Mouse (Mus musculus) common myeloid progenitor, adult 5-6 weeks (primary cell): ENCODE measurements around the gene Eif2b3. TPM values are rescaled to one million over a fixed set of nuclear protein-coding genes. Genes with fewer than 3 reads are reported as not detected.

Experiments used
- ATAC-seq: replicated peaks from 2 replicates; pipeline ENCODE4 v1.8.0; 2016; ENCODE audit warnings: low read depth, mild to moderate bottlenecking, moderate TSS enrichment, inconsistent platforms; ENCODE audit not compliant: poor library complexity, severe bottlenecking
- total RNA-seq: library from RNA; stranded (forward); fragments of 200-1000, 187-1606 nt; gene quantifications from 2 replicates; pipeline ENCODE4 v1.2.3, GENCODE M21; 2017

The Eif2b3 gene
- total RNA-seq, 1 experiment from 2014 or later = 48.6 TPM

- no peak for ATAC-seq
These were observed 100.4 kb downstream of the Eif2b3 start for GRCm38 (mm10) chr4:117119636-117120035.

DNA sequence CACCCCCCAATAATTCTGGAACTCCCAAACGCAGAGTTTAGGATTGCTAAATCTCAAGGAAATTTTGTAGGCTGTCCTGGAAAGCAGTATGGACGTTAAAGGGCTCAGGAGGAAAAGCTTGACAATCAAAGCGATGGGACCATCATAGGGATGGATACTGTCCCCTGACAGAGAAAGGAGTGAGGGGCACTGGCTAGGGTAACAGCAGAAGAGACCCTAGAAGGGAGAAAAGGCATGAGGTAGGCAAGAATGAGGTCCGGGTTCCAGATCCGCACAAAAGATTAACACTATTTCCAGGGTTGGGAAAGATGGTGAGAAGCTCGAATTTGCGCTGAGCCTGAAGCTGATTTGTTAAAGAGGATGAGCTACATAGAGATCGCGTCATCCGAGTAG, 100.8 kb downstream of the Eif2b3 start:
- no peak for ATAC-seq

- ATAC-seq = peak; percentile 67
These were observed 101.5 kb downstream of the Eif2b3 start for GRCm38 (mm10) chr4:117120445-117121414.

GRCm38 (mm10) chr4:117122209-117122608, 103.0 kb downstream of the Eif2b3 start:
- ATAC-seq = no peak

DNA sequence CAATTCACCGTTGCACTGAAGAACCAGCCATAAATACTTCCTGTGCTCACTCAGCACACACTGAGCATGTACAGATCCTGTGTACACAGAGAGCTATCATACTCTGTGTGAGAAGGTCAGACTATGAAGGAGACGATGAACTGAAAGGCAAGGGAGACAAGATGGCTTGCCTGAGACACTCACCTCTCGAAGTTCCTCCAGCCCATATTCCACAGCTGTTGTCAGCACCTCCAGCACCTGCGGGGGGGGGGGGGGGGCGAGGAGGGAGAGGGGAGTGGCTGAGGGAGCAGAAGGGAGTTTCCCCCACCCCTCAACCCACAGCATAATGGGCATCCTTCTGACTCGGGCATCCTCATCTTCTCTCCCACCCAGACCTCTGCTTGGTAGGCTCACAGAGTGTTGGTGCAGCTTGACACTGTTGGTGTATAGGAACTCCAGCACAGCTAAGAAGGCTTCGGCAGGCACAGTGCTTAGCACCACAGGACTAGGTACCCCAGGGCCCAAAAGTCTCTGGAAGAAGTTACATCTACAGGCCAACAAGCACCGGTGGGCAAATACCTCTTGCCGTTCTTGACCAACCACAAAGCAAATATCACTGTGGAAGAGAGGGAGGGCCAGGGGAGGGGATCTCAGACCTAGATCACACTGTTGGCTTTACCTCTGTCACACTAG, 104.5 kb downstream of the Eif2b3 start:
- no peak for ATAC-seq

- no peak for ATAC-seq
These were observed 105.0 kb downstream of the Eif2b3 start for GRCm38 (mm10) chr4:117124218-117124517.

DNA sequence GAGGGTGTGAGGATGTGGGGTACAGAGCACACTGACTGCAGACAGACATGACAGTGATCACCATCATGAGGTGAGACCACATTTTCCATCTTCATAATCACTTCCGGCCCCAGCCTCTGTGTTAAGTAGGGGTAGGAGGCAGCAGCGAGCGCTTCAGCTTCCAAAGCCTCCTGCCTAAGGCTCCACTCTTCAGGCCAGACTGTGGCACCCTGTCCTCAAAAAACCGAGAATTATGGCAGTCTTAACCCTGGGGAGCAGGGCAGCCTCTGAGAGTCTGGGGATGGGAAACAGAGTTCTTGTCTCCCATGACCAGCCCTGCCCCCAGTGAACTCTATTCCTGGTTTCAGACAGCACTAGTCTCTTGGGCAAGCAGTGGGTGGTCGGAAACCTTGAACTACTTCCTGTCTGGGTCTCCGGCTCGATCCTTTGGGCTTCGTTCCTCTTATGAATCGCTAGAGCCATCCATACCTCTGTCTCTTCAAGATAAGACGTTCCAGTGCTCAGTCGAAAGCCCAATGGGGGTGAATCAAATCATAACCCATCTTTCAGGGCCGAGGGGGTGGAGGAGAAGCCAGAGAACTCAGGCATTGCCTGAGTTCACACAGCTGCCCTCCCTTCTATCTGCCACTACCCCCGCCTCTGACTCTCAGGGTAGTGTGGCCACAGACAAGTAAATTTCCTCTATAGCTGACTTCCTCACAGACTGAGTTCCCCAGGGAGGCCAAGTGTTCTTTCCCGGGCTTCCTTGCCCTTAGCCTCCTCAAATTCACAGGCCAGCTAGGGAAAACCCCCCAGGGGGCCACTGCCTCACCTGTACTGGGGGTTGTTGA, 105.5 kb downstream of the Eif2b3 start:
- peak; percentile 31 for ATAC-seq

GRCm38 (mm10) chr4:117125348-117125909, 106.2 kb downstream of the Eif2b3 start, which contains the start of gene Btbd19:
Btbd19 (minus strand) TSS chr4:117125725.
- ATAC-seq = no peak

DNA sequence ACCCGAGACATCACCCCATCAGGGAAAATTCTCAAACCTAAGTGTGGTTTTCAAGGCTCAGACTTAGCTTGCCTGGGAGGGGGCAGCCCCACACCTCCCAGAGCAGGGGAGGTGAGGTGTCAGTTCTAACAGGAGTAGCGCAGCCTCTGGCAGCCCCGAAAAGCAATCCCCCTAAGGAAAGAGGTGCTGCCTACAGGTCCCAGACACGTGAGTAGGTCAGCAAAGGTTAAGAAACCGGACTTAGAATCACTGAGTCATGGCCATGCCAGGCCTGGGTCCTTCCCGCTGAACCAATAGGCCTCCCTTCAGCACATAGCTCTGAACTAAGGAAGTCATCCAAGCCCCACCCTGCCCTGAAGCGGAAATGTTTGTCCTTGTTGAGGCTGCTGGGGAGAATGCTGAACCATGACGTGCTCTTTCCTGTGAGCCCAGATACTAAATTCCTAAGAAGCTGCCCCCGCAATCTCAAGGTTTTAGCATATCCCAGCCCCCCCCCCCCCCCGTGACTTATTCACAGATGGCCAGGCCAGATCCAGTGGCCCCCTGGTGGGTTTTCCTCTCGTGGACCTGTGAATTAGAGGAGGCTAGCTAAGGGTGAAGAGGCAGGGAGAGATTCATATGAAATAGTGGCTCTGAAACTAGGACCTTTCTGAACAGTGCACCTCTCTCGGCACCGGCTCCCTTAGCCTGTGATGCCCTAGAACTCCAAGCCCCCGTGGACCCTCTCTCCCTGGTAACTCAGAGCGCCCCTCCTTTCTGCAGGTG, 106.9 kb downstream of the Eif2b3 start:
- peak; percentile 45 for ATAC-seq

GRCm38 (mm10) chr4:117126675-117127290, 107.6 kb downstream of the Eif2b3 start, which contains the start of gene Tctex1d4:
Tctex1d4 (plus strand) TSS chr4:117126794.
- ATAC-seq = peak; percentile 11; the same call in 1 of the 2 replicates

DNA sequence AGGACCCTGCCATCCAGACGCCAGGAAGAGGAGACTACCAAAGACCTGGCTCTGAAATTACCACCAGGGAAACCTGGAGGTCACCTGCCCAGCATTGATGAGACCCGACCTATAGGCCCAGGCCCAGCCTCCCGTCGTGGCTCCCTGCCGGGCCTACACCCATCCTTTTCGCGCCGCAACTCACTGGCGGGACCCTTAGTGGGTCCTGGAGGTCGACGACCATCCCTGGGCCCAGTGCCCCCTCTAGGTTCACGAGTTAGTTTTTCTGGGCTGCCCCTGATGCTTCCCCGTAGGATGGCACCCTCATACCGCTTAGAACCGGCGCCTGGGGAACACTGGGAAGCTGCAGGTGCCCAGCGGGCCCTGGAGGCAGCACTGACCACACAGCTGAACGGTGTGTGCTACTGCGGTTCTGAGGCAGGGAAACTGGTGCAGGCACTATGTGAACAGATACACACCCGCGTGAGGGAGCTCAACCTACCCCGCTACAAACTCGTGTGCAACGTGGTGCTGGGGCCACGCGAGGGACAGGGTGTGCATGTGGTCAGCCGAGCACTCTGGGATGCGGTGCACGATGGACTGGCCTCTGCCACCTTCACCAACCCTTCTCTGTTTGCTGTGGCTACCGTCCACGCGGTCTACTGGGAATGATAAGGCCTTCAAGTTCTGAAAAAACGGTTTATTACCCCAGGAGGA, 108.9 kb downstream of the Eif2b3 start:
- ATAC-seq = no peak

DNA sequence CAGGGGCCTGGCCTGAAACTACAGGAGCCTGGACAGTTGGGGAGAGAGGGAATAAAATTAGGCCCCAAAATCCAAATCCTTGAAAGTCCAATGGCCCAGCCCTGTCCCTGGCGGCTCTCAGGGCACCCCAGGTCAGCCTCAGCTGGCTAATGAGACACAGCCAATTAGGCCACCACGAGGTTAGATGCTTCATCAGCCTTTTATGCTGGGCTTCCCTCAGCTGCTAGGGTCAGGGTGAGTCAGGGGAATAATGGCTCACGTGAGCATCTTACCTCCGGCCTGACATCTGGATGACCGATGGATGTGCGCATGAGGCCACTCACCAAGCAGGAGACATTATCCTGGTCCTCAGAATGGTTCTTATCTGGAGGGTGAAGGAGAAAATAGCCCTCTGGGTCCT, 111.6 kb downstream of the Eif2b3 start:
- ATAC-seq = no peak

- no peak for ATAC-seq
These were observed 112.0 kb downstream of the Eif2b3 start for GRCm38 (mm10) chr4:117131198-117131597.

DNA sequence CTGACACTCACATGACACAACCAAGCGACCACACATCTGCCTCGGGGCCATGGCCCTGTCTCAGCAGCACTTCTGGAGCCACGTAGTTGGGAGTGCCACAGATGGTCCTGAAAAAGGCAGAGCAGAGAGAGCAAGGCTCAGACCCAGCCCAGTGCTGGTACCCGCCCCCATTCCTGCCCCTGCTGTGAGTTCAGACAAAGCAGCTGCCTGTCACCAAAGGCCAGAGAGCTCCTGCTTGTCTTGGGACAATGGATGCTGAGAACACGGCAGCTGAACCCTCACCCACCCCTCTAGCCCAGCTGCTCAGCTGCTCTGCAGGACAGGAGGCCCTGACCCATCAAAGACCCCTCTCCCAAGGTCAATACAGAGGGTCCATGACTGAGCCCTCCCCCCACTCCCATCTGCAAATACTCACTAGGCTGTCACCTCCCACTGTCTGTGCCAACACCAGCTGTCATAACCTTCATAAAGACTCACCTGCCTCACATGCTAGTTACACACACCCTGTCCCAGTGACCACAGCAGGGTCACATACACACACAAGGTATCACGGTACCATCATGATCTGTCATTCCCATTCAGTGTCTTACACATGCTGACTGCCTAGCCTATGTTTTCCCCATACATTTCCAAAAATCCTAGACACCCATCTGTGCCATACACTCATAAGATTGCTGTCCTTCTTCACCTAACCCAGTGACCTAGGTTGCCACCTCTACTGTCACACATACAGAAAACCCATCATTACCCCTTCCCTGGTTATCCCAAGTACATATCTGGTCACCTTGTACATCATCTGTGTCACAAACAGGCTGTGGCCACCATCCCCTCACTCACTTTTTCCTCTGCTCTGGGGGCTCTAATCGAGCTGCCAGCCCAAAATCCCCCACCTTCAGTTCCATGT, 112.9 kb downstream of the Eif2b3 start:
- ATAC-seq = no peak

DNA sequence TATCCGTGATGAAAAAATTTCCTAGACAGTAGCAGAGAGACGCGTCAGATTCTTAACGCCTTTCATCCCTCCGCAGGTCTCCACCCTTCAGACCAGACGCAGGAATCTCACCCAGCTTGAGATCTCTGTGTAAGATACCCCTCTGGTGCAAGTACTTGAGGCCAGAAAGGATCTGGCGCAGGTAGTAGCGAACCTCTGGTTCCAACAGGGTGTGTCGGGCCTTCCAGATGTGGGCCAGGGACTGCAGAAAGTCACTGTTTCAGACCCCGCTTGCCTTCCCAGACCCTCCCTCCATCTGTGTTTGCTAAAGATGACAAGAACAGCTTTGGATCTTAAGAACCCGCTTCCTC, 113.6 kb downstream of the Eif2b3 start:
- ATAC-seq = no peak

- ATAC-seq = 0 out of 2 replicates have a peak, but pooled peaks have one; percentile 7
These were observed 114.2 kb downstream of the Eif2b3 start for GRCm38 (mm10) chr4:117133366-117133796.
